Mouse (Mus musculus) forelimb bud, embryonic 11.5 days (tissue): ENCODE measurements around the gene Gabpb1.
"Not testable (repeated sequence)": the region's sequence is repeated elsewhere in the genome, so short reads cannot be mapped to it uniquely, and the experiment has no call there.

Source experiments
- DNase-seq: peaks from one replicate; pipeline ENCODE4 v3.0.0-alpha.2; 2012; ENCODE audit warnings: low read depth, low spot score

Gene Gabpb1

DNA sequence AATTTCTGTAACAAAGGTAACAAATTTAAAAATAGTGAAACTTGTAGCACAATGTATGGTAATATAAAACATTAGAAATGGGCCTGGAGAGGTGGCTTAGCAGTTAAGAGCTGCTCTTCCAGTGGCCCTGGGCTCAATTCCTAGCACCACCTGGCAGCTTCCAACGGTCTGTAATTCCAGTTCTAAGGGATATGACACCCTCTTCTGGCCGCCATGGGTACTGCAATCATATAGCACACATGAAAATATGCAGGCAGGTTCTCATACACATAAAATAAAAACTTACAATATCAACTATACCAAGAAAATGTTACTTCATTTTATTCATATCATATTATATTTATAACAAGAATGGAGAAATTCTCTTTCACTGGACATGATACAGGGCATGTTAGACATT lies 35.8 kb downstream of the Gabpb1 start:
- no peak for DNase-seq

DNA sequence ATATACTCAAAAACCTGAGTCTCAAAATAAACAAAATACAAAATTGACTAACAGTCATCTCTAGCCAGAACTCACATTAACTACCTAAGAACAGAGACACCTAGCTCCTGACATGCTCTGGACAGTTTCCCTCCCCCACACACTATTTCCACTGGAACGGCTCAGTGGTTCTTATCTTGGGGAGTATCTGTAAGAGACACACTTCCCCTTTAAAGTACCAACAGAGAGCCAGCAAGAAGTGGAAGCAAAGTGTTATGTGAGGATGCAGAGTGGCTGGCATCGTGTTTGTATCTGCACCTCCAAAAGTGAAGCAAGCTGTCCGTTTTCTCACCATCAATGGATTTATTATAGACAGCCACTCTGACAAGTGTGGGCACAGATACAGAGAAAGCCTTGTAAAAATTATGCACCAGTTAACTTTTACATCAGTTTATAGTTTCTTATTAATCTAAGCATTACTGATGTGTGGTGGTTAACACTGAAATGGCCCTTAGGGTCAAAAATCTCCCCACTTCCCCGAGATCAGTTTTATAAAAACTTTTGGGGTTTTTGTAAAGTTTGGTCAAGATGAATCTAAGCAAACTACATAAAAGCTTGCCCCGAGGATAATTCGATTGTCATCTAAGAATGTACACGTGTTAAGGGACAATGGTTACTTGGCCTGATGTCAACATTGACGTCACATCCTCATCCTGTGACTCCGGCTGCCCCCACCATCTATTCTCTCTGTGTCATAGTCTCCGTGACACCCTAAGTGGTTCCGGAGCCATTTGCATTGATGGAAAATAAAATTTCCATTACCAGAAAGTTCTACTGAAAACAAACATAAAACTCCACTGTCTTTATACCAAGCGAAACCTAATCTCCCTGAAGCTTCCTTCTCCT lies 40.0 kb downstream of the Gabpb1 start:
- no peak for DNase-seq

DNA sequence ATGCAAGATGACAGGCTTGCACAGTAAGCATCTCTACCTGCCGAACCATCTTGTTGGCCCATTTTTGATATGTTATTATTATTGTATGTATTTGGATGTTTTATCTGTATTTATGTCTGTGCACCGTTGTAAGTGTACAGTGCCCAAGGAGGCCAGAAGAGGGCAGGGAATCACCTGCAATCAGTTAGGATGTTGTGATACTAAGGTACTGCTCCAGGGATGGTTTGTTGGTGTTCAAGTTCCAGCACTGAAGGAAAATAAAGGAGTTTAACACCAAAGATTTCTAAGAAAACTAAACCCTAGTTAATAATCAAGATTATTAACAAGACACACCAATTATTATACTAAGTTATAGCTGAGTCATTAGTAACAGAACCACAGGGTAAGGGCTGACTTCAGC lies 43.0 kb downstream of the Gabpb1 start:
- DNase-seq: no peak

DNA sequence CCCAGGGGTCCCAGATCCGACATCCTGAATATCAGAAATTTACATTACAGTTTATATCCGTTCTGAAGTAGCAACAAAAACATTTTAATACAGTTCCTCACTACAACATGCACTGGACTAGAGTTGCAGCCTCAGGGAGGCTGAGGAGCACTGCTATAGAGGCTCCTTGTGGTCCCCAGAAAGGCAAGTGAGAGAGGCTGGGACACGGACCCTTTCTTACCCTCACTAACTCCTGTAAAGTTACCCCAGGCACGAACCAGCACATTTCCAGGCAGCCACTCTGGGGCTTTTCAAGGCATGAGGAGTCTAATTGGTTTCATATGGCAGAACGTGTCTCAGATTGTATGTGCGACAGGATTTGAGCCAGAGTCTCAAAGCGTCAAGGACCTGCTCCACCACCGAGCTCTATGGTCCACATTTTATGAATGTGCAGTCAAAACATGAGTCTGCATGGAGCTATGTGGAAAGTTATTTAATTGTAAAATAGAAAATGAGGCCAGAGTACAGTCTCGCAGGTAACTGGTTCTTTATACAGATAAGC lies 47.6 kb downstream of the Gabpb1 start:
- peak; percentile 91 for DNase-seq

DNA sequence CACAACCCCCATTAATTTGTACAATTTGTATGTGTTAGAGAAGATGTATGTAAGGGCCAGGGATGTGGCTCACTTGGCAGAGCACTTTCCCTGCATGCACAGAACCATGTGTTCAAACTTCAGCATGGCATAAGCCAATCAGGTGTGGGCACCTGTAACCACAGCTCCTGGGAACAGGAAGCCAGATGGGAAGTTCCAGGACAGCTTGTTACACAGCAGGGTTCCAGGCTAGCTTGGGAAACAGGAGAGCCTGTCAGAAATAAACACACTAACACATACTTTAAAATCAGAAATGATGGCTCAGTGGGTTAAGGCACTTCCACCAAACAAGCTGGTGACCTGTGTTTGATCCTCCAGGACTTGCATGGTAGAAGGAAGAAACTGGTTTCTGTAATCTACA lies 53.0 kb downstream of the Gabpb1 start:
- no peak for DNase-seq

DNA sequence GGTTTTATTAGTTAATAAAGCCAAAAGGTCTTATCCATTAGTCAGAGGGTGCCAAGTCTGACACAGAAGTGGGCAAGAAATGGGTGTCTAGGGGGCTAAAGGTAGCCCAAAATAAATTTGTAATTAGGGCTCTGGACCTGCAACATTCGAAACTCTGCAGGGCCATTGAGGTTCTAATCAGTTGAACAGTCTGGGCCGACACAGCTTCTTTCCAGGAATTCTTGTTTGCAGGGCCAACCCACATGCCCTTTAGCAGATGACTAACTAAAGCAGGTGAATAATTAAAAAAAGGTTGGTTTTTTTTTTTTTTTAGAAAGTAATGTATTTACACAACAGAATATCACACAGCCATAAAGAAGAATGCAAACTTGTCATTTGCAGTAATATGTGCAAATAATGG lies 53.7 kb downstream of the Gabpb1 start:
- no peak for DNase-seq

DNA sequence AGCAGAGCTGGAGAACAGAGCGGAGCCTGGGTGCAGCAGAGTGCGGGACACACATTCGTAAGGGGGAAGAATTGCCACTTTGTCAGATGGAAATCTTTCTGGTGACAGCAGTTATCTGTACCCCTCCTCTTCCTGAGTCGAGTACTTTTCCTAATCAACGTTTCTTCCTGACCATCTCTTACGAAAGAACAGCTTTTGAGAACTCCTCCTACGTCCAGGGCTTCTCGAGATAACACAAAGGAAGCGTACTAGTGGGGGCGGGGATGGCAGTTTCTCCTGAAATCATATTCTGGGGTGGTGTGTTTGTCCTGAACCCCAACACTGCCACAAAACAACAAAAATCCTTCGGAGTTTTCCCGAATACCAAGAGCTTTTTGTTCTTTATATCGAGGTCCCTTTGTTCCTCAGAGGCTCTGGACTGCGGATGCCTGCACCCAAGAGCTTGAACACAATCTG lies 56.9 kb downstream of the Gabpb1 start, which contains the start of gene Hdc:
Hdc (minus strand) TSS at position 51 of the 456 bp plus-strand sequence.
- no peak for DNase-seq

DNA sequence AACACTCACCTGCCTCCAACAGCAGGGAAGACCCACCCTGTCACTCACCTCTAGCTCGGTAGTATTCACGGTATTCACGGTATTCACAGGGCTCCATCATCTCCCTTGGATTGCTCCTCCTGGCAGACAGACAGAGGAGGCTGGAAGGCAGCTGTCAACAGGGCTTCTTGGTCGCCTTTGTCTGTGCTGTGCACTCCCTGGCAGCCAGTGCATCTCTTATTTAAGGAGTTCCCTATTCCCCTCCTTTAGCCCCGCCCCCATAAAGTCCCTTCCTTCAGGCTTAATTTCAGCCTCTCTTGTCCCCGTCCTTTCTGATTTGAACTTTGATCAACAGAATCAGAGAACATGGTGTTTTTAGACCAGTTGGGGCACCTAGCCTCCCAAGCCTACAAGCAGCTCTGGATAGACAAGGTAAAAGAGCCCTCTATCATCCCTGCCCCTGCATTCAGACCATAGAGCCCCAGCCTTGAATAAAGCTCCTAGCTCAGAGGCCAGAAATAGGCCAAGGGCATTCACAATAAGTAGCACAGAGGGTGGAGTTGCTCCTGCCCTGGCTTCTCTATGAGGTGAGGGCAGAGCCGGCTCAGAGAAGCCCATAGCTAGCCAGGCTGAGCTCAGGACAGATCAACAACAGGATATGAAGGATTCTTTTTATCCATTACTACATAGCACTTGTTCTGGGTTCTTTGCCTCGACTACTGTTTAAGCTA lies 57.5 kb downstream of the Gabpb1 start:
- no peak for DNase-seq

DNA sequence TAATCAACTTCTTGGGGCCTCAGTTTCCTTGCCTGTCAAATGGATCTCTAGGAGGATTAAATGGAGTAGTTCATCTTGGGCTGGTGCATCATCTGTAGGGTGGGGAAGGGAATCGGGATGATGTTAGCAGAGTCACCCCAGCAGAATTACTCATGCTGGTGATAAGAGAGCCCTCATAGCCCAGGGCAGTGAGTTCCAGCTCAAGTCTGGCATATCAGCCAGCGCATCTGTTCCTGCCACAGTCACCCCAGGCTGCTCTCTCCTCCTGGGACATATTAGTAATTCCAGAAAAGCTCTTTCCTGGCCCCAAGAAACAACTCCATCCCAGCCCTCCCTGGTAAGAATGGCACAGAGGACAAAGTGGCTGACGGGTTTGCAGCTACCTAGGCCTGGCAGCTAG lies 60.8 kb downstream of the Gabpb1 start:
- DNase-seq: no peak

DNA sequence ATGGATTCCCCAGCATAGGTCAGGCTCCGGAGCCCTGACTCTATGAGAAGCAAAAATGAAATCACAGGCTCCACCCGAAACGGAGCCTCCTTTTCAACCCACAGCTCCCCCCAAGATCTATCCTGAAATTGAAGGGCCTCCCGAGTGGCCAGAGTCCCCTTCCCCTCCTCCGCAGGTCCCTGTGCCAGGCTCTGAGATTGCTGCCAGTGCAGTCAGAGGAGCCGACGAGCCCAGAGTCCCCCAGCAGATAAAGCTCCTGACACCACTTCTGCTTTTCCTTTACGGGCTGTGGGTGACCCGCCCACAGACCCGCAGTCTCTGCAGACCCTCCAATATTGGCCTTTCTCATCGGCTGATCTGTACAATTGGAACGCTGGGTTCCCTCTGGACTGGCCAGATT lies 66.5 kb downstream of the Gabpb1 start:
- not testable (repeated sequence) for DNase-seq

DNA sequence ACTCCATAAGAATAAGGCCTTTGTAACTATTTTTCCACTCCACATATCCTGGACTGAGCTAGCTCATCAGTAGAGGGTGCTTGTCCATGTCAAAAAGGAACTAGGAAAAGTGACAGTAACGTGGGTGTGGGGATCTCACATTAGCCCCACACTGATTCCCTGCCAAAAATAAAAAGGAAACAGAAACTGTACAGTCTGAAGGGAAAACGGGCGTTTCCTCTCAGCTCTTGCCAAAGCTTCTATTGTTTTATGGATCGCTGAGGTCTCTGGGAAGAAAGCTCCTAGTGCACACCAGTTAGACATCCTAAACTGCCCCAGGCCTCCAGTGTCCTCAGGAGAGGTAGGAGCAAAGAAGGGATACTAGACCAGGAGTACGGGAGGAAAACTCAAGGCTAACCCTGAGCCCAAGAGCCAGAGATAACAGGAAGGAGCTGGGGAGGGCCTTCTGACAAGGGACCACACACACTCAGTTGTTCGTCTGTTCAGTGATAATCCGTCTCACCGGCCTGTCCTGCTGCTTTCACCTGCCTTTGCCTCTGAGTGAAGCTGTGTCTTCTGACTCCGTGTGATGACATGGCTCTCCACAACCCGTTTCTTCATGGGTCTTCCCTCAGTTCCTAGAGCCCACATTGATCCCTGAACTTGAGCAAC lies 68.5 kb downstream of the Gabpb1 start:
- DNase-seq: no peak

DNA sequence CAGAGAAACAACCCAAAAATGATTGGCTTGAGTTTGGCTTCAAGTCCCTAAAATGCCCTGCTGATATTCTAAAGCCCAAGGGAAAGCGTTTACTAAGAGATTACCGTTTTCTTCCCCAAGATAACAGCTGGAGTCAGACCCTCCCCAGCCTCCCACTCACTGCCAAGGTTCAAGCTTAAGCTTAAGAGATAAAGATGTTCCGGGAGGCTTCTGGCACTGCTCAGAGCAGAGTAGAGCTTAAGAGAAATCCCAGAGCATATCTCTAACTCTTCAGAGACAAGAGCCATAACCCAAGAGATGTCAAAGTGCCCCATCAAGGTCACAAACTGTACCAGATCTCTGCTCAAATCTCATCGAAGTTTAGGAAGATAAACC lies 69.5 kb downstream of the Gabpb1 start:
- no peak for DNase-seq

DNA sequence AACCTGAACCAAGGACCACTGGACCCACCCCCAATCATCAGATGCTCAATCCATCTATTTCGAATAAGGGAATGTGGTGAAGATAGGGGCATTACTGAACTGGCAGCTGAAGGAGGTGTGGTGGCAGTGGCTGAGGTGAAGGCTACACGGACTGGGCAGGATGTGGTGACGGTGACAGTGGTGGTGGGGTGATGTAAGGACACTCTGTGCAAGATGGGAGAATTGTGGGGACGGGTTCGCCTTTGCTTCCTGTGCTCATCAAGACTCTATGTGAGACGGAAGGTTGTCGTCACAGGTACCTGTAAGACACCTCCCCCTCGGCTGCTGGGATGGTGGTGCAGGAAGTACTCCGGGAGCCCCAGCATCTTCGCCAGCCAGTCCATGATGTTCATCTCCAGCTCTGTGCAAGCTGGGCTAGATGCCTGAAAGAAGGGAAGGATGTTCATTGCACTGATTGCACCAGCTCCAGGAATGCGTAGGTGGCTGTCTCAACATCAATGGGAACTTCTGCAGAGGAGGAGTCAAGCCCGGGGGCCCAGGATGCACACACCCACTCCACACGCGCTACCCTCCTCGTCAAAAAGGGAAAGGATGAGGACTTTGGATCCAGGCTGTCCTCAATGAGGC lies 70.0 kb downstream of the Gabpb1 start:
- DNase-seq: no peak

DNA sequence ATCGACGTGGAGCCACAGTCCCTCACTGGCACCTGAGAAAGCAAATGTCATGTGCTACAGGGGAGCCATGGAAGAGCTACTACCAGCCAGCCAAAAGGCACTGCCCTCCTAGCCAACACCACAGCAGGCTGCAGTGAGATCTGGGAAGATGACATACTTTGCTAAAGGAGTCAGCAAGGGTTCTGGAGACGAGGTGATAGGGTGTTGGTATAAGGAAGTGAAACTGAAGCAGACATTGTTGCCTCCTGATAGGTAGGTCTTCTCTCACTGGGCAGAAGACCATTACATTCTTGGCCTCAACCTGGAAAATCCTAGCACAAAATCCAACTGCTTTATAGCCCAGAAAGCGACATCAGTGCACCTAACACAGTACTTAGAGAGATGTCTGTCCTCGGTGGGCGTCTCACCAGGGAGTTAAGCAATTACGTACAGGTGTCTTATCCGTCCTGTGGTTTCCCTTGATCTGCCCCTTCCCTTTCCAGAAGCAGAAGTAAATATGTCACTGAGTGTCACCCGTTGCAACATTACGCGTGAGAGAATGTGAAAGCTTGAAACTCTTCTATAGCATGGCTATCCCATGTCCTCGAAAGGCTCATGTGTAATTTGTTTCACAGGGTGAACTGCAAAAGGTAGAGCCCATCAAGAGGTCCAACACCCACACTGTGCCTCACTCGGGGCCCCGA lies 74.1 kb downstream of the Gabpb1 start:
- DNase-seq: no peak

DNA sequence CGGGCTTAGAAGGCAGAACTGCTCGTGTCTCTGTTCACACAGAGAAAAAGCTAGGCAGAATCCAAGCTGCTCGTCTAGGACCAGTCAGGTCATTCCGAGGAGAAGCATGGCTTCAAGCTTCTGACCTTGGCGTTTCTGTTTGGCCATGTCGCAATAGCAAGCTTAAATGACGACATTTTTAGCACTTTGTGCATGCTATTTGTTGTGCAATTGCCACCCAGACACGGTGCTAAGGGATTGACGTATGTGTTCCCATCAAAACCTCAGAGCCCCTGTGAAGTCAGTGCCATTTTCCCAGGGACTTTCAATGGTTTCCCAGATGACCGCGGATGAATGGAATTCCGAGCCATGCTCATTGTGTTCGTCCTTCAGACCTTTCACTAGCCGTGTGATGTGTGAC lies 75.6 kb downstream of the Gabpb1 start:
- DNase-seq: no peak

DNA sequence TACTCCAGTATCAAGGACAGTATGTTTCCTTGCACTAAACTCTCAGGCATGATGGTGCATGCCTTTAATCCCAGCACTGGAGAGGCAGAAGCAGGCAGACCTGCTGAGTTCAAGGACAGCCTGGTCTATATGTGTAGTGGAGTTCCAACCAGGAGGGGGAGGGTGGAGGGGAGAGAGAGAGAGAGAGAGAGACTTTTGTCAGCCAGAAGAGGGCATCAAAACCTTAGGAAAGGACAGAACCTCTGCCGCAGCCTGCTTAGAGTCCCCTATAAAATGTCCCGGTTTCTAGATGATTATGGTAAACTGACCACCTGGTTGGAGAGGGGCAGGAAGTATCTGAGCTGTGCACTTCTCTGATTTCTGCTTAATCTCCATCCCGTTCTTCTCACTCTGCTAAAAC lies 77.1 kb downstream of the Gabpb1 start:
- DNase-seq: peak; percentile 35

DNA sequence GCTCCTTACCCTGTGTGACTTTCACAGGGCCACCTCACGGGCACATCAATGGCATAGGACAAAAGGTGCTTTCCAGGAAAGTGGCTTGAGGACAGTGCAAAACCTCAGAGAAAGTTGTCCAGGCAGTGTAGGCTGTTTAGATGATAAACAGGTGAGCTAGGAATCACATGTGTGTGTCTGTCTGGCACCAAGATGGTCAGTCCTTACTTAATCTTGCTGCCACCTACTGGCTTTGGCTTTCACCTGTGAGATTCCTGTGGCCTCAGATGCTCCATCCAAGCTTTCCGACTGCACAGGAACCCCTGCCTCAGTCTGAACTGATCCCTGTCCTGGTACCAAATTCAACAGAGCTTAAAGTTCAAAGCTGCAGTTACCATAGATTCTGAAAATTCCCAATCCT lies 77.8 kb downstream of the Gabpb1 start:
- no peak for DNase-seq

DNA sequence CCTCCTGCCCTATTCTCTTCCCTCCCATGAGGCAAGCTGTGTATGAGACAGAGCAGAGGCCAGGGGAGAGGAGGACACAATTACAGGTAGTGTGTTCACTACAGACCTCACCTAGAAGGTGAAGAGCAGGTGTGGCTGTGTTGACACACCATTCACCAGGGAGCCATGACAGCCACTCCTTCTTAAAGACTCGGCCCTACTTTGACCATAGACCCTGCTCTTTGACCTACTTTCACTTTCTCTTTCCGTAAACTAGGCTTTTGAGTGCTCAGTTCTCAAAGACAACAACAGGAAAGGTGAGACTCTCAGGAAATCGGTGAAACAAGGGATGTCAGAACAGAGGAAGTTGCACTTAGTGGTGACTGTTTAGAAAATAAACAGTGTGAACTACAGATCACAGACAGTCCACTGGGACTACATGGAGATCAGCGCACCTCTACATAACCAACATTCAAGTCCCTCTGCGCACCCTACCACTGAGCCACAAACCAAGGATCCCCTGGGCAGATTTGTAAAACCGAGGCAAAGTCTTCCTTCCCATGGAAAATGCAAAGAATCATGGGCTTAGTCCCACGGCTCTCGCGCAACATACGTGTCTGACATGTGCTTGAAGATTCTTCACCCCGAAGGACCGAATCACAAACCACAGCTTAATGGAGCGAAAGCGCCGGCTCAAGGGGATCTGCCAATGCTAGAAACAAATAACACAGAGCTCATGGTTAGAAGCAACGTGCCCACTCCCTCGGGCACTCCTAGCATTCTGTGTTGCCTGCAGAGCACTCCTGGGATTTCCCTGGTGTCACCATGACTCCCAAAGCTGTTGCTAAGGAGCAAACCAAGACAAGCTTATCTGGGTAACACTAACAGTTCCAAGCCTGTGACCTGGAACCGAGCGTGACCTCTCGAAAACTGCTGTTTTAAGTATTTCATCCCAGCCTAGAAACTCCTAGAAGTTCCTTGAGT lies 78.6 kb downstream of the Gabpb1 start:
- no peak for DNase-seq

DNA sequence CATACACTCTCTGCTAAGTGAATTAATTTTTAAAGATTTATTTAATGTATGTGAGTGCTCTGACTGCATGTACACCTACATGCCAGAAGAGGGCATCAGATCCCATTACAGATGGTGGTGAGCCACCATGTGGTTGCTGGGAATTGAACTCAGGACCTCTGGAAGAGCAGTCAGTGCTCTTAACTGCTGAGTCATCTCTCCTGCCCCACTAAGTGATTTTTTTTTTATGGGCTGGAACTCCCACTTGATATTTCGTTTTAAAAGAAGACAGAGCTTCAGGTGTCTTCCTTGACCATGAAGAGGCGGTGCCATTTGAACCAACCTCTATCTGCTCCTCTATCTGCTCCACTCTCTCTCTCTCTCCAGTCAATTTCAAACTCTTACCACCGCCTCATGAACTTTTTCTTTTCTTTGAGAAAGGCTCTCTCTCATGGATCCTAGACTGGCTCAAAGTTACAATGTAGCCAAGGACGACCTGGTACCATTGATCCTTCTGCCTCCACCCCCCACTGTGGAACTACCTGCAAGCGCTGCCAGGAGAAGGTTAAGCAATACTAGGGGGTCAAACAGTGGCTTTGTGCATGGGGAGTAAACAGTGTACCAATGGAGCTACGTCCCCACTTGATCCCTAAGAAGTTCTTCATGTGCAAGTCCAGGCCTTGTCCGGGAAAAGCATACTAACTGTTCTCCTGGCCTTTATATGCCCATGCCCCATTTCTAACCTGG lies 79.6 kb downstream of the Gabpb1 start:
- DNase-seq: no peak
